Mouse (Mus musculus): Measurements from ENCODE around the gene Ada. TPM values are rescaled to one million over a fixed set of nuclear protein-coding genes. Genes with fewer than 3 reads are reported as not detected.

Gene Ada
- polyA plus RNA-seq, 1 experiment: 414 TPM

DNA sequence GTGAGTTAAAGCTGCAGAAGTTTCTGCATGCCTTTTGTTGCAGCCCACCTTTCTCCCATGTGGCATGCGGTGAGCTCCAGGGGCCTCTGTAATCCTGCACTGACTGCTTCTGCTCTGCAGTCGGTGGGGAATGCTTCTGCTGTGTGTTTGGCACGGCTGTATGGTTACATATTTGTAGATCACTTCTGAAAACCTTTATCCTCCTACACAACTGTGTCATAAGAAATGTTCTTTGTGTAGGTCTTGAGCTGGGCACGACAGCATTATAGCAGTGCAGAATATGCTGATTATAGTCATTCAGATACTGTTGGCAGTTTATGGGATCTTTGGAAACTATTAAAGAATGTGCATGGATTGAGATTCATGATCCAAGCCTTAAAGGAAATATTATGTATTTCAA lies 64.8 kb downstream of the Ada start:
- Histone ChIP-seq H3K4me3 (ENCODE audit: low read depth, low read length) (no peak overlapping the region), H3K36me3 (ENCODE audit: control insufficient read depth, insufficient read depth, low read length) (no peaks in the 10 kb centered on the region), H3K27ac (ENCODE audit: insufficient read depth, low read depth, low read length) (0 out of 2 replicates have a peak overlapping the region, but pooled peaks have one; percentile 36), H3K27me3 (ENCODE audit: control insufficient read depth, insufficient read depth, low read length) (no peaks in the 10 kb centered on the region), H3K4me1 (ENCODE audit: control insufficient read depth, insufficient read depth, insufficient read length, low read length) (peaks cover 14% of the 10 kb centered on the region; the same call in 1 of the 2 replicates)
- 47% methylated on average over 4 of the region's 4 CpGs for WGBS
- TF ChIP-seq CTCF (IDR thresholded peaks at IDR 0.05; ENCODE audit: extremely low read depth, insufficient read length, insufficient replicate concordance, low read depth, low read length) (no peak), POLR2A (IDR thresholded peaks at IDR 0.05; ENCODE audit: low read depth, low read length) (no peak)

DNA sequence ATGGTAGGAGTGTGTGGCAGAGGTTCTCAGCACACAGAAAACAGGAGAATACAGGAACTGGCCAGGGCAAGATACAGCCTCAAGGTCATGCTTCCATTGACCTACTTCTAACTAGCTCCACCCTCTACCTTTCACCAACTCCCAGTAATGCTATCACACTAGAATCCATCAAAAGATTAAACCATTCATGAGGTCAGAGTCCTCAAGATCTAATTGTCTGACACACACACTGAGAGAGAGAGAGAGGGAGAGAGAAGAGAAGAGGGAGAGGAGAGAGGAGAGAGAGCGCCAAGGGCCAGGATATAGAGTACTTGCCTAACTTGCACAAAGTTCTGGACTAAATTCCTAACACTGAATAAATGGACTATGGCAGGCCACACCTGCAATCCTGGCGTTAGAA lies 67.7 kb downstream of the Ada start:
- peaks cover 7% of the 10 kb centered on the region; the same call in 1 of the 2 replicates for H3K4me1 ChIP-seq (ENCODE audit: control insufficient read depth, insufficient read depth, insufficient read length, low read length)
- H3K27me3 ChIP-seq (ENCODE audit: control insufficient read depth, insufficient read depth, low read length): no peaks in the 10 kb centered on the region
- 39% methylated on average over 2 of the region's 2 CpGs for WGBS
- H3K4me3 ChIP-seq (ENCODE audit: low read depth, low read length): no peak overlapping the region
- H3K27ac ChIP-seq (ENCODE audit: insufficient read depth, low read depth, low read length): no peak overlapping the region
- H3K36me3 ChIP-seq (ENCODE audit: control insufficient read depth, insufficient read depth, low read length): no peaks in the 10 kb centered on the region
- TF ChIP-seq CTCF (IDR thresholded peaks at IDR 0.05; ENCODE audit: extremely low read depth, insufficient read length, insufficient replicate concordance, low read depth, low read length) (no peak), POLR2A (IDR thresholded peaks at IDR 0.05; ENCODE audit: low read depth, low read length) (no peak)

DNA sequence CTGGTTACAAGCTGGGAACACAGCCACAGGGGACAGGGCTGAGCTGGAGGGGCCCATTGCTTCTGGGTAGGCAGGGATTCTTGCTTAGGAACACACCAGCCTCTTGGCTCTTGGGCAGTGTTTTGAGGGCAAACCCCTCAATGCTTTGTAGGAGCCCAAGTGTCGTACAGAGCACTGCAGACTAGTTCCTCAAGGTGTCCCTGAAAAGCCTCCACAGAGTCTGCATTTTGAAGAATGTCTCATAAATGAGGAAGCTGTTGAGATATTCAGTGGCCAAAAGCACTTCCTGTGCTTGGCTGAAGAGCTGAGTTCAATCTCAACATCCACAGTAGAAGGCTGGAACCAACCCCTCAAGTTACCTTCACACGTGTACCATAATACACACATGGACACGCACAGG lies 73.3 kb downstream of the Ada start:
- Histone ChIP-seq H3K4me3 (ENCODE audit: low read depth, low read length) (no peak overlapping the region), H3K27ac (ENCODE audit: insufficient read depth, low read depth, low read length) (no peak overlapping the region)
- TF ChIP-seq POLR2A (IDR thresholded peaks at IDR 0.05; ENCODE audit: low read depth, low read length) (no peak), CTCF (IDR thresholded peaks at IDR 0.05; ENCODE audit: extremely low read depth, insufficient read length, insufficient replicate concordance, low read depth, low read length) (no peak)

More for the DNA sequence above, 73.3 kb downstream of the Ada start:
- Histone ChIP-seq H3K36me3 (ENCODE audit: control insufficient read depth, insufficient read depth, low read length) (no peaks in the 10 kb centered on the region; the same call in 1 of the 2 replicates), H3K4me1 (ENCODE audit: control insufficient read depth, insufficient read depth, insufficient read length, low read length) (peaks cover 5% of the 10 kb centered on the region; the same call in 1 of the 2 replicates), H3K27me3 (ENCODE audit: control insufficient read depth, insufficient read depth, low read length) (no peaks in the 10 kb centered on the region)
- WGBS: 84% methylated on average over 3 of the region's 3 CpGs

Other genes with a start within 250 kb of the Ada start
- gene Hnf4a, start 243.4 kb downstream of the Ada start, polyA plus RNA-seq (2012; rRNA removed): 179 and 397 TPM in 2 replicates
- 8.3 and 16.0 TPM in 2 replicates for gene Ttpal, start 147.9 kb downstream of the Ada start, polyA plus RNA-seq (2012; rRNA removed)
- gene Serinc3, start 105.1 kb downstream of the Ada start, polyA plus RNA-seq (2012; rRNA removed): 121 and 262 TPM in 2 replicates
- 82.0 and 143 TPM in 2 replicates for gene Pkig, start 91.9 kb downstream of the Ada start, polyA plus RNA-seq (2012; rRNA removed)
- 0.93 TPM in 1 of 2 replicates, not detected in the other for gene Ccn5, start 70.6 kb upstream of the Ada start, polyA plus RNA-seq (2012; rRNA removed)
- gene Kcnk15, start 103.4 kb upstream of the Ada start, polyA plus RNA-seq (2012; rRNA removed): not detected in 2 replicates
- 0.05 and 0.17 TPM in 2 replicates for gene Rims4, start 168.4 kb upstream of the Ada start, polyA plus RNA-seq (2012; rRNA removed)
- 12.1 and 25.8 TPM in 2 replicates for gene Ywhab, start 244.7 kb upstream of the Ada start, polyA plus RNA-seq (2012; rRNA removed)